Mouse (Mus musculus) right cerebral cortex, adult 2 months (tissue): ENCODE measurements around the gene Dmrt2.

Source experiments
- DNase-seq, 2 experiments: peaks; one replicate each; pipeline ENCODE4 v3.0.0; 2021 to 2022; ENCODE audit warnings: low spot score in 2 of 2

Dmrt2 gene

GRCm38 (mm10) chr19:25672101-25672950 is at the start of gene Dmrt2:
Dmrt2 (plus strand) TSS chr19:25672411.
- peak in 1 of 2 experiments; percentile 18 for DNase-seq

DNA sequence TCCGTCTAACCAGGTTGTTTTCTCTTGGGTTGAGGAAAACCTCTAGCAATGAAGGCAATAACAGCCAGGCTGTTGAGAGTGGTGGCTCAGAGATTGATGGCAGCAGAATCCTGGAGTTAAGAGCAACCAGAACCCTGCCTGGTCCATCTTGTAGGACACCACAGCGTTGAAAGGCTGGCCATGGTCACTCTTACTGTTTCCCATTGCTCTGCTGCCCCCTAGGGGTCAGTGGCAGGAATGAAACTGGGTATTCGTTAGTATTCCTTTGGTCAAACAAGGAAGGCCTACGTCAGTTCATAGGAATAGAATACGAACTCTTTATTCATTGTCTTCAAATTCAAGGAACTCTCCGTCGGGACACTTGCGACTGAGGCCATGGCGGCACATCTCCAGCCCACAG is 43.7 kb upstream of the Dmrt2 start:
- peak; percentile 75 to 81 for DNase-seq

GRCm38 (mm10) chr19:25635119-25635518 is 37.1 kb upstream of the Dmrt2 start:
- DNase-seq, result no peak

DNA sequence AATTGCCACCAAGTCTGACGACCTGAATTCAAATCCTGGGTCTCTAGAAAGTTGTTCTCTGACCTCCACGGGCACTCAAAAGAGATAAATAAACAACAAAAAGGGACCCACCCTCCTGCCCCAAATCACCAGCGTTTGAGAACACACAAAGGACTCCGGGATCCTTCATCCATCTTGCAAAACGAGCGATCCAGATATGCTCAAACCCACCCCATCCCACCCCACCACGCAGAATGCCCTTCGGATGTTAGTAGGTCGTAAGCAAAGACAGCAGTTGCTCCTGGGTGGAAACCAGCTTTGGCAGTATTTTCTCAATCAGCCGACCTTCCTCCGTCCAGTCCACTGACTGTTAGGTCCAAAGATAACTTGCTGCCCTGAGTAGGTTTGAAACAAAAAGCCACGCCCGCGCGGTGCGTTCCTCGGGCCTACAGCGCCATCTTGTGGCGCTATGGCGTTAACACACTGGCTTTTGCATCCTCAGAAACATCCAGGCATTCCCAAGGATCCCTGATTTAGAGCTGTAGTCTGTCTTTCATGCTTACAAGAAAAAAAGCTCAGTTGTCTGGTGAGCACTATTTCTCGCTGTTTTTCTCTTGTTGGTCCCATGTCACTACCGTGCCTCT is 36.5 kb upstream of the Dmrt2 start:
- peak; percentile 64 to 73 for DNase-seq

- no peak for DNase-seq
These were observed 33.3 kb upstream of the Dmrt2 start for GRCm38 (mm10) chr19:25638766-25639361.

GRCm38 (mm10) chr19:25641786-25642185 is 30.4 kb upstream of the Dmrt2 start:
- no peak for DNase-seq

GRCm38 (mm10) chr19:25647136-25647535 is 25.1 kb upstream of the Dmrt2 start:
- no peak for DNase-seq

DNA sequence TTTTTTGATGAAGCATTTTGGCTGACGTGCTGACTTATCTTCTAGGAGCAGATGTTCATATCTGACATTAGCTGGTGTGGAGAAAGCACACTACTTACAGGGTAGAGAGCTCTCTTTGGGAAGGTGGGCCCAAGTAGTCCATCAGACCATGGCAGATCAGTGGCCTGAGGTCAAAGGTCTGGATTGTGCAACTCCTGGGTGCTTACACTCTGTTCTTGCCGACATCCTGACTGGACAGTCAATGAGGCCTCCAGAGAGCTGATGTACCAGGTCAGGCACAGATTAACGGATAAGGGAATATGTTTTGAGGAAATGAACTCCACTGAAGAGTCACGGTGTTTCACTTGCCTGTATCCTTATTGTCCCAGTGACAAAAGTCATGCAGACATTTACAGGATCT is 23.5 kb upstream of the Dmrt2 start:
- no peak for DNase-seq

GRCm38 (mm10) chr19:25650474-25650873 is 21.7 kb upstream of the Dmrt2 start:
- DNase-seq, result no peak

DNA sequence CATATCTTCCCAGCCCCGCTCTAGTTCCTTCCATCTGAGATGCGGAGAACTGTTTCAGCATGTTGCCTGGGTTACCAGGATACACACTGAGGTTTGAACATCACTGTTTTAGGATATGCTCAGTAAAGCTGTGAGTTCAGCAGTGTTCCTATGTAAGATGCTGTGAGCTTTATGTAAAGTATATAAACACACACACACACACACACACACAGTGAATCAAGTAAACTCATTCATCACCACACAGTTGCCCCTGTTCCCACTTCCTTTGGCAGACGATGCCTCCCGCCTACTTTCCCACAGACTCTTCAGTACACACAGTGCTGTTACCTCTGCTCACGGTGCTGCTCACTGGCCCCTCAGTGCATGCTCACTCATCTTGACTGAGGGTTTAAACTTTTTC is 19.7 kb upstream of the Dmrt2 start:
- DNase-seq, result peak in 1 of 2 experiments; percentile 16

- DNase-seq, result no peak
These were observed 18.0 kb upstream of the Dmrt2 start for GRCm38 (mm10) chr19:25654034-25654749.

- no peak for DNase-seq
These were observed 6.5 kb upstream of the Dmrt2 start for GRCm38 (mm10) chr19:25665486-25666339.

DNA sequence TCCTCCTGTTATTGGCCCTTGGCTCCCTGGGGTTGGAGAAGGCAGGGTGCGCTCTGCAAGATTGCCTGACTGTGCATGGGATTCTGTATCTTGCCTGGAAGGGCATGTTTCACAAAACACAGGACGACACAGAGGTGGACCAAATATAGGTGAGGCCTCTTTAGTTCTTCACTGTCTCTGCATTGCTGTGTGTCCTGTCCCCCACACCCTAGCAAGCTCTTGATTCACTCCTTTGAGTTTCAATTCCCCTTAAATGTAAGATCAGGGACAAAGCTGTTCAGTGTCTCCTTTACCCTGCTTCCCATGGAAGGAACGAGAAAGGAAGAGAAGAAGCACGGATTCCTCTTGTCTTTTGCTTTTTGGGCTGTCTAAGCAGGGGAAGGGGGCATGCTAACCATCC is 4.4 kb upstream of the Dmrt2 start:
- DNase-seq, result no peak

- DNase-seq, result no peak
These were observed 2.5 kb upstream of the Dmrt2 start for GRCm38 (mm10) chr19:25669593-25670248.

DNA sequence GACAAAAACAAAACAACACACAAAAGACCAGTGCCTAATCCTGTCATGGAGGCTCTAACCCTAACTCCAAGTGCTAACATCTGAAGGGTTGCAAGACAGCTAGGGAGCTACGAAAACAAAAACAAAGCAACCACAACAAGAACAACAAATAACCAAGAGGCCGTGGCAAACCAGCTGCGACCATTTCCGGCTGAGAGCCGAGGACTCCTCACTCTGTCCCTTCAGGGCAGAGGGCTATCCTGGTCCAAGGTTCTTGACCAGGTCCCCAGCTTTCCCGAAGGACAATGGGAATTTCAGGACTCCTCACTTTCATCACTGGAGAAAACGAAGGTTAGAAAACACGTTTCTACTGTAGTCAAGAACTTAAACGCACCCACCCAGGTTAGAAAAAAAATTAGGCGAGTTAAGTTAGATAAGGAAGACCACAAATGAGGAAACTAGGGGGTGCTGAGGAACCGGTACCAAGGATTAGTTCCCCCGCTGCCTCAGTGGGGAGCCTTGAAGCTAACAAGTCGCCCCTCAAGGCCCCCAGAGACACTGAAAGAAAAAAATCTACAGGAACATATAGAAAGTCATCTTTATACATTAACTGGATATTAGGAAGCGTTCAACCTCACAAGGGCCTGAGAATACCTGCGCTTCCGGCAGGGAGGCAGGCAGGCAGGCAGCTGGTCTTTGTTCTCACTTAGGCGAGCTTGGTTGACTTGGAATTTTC is 1.5 kb upstream of the Dmrt2 start:
- no peak for DNase-seq

DNA sequence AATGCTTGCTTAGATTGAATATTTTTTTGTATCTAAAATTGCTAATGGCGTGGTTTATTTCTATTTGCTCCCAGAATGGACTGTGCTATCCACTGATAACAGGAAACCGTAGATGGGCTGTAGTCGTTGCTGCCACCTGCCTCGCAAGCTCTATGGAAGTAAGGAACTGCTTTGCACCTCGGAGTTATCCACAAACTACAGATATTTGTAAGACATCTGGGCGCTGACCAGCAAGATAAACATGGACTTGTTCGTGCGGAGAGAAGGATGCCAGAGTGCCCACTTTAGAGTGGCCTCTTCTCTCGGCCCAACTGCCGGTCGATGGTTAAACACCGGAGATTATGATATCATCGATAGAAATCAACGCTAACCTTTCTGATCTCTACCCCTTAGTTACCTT is 530 bp upstream of the Dmrt2 start:
- no peak for DNase-seq

- no peak for DNase-seq
These were observed 1.2 kb downstream of the Dmrt2 start for GRCm38 (mm10) chr19:25673224-25674055.

GRCm38 (mm10) chr19:25674056-25674420 is 1.8 kb downstream of the Dmrt2 start:
- DNase-seq, result no peak

DNA sequence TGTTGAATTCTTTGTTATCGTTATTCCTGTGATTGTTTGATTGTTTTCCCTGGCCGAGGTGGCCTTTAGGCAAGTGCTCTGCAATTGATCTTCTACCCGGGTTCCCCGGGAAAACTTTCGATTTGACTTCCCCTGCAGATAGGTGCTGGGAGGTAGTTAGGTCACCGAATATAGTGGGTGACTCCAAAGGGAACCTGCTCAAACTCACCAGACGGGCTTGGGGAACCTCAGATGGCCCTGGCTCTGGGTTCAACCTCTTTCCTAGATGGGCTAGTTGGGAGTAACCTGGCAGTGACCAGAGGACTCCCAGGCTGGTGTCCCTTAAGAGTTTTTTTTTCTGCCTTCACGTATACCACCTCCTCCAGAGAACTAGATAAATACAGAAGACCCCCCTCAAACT is 2.5 kb downstream of the Dmrt2 start:
- no peak for DNase-seq
